19 mouse cellular contexts compared by ENCODE assay signal in the genomic region with DNA sequence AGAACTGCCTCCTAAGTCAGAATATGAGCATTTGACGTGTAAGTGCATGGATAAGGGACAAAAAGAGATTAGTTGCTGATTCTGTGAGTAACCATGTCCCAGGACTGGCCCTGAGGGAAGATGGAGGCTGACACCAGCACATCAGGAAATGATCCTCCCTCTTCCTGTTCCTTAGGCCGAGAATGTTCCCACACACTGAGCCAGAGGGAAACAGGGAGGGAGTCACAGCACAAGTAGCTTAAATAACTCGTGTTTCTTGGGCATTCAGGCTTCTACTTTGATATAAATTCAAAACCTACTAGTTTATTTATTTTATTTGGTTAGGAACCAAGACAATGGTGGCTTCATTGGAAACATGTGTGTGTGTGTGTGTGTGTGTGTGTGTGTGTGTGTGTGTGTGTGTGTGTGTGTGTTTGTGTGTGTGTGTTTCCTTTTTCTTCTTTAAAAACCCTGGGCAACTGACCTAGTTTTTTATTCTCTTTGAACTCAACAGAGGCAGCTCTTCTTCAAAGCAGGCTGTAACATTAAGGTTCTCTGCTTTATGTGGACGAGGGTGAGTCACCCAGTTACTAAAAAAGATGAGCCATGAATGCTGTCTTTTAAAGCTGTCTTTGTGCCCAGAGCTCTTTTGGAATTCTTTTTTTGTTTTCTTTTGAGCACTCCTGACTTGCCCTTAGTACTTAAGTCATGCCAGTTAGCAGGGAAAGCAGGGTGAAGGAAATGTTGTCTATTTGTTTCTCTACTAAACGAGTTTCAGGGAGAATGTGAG.
DNase-seq lines count a peak whose midpoint lies in the region; ATAC-seq lines count a peak whose summit lies in the region.
"Had no signal": no experiment of that assay in that cellular context is flagged by ENCODE, and none has a peak within 500 bp of the region (broad histone marks: within the 10 kb centered on the region; RNA-seq: fewer than 3 reads in every experiment).

No protein-coding gene starts in this region.

- no peaks in the 10 kb centered on the region for H3K36me3 ChIP-seq in midbrain, embryonic 11.5 days (ENCODE audit: control insufficient read depth, insufficient read depth, low read length)
- no peaks in the 10 kb centered on the region for H3K36me3 ChIP-seq in midbrain, embryonic 14.5 days (ENCODE audit: control insufficient read depth, insufficient read depth, low read length)
- H3K36me3 ChIP-seq: heart, embryonic 10.5 days; liver, embryonic 13.5 days had no signal

- peak; percentile 95 for ATAC-seq in frontal cortex, adult (ENCODE audit: low TSS enrichment)
- no peak for ATAC-seq in midbrain, embryonic 11.5 days (ENCODE audit: low FRiP score)
- no peak for ATAC-seq in midbrain, embryonic 14.5 days (ENCODE audit: low FRiP score, low TSS enrichment)
- ATAC-seq: forebrain, embryonic 14.5 days; inflammation-experienced regulatory T-cells, adult 6 months had no signal

- no peak overlapping the region for H3K4me3 ChIP-seq in midbrain, embryonic 11.5 days (ENCODE audit: low read depth, low read length)
- H3K4me3 ChIP-seq in midbrain, embryonic 14.5 days (replicated peaks; ENCODE audit: low read depth, low read length) = no peak overlapping the region
- H3K4me3 ChIP-seq: heart, embryonic 10.5 days; layer of hippocampus, adult 2 months; liver, embryonic 13.5 days; myocyte had no signal

- no peaks in the 10 kb centered on the region for H3K4me1 ChIP-seq in midbrain, embryonic 11.5 days (ENCODE audit: control insufficient read depth, insufficient read depth, low read length)
- H3K4me1 ChIP-seq in midbrain, embryonic 14.5 days (ENCODE audit: control insufficient read depth, insufficient read depth, low read length) = 0 out of 2 replicates have a peak, but pooled peaks cover 4% of the 10 kb centered on the region
- H3K4me1 ChIP-seq: heart, embryonic 10.5 days; liver, embryonic 13.5 days had no signal

- H3K9me3 ChIP-seq in midbrain, embryonic 11.5 days (ENCODE audit: control insufficient read depth, low read length) = no peaks in the 10 kb centered on the region
- no peaks in the 10 kb centered on the region for H3K9me3 ChIP-seq in midbrain, embryonic 14.5 days (ENCODE audit: control insufficient read depth, low read length)
- H3K9me3 ChIP-seq: heart, embryonic 10.5 days; liver, embryonic 13.5 days had no signal

- 49% methylated on average over 5 of the region's 5 CpGs for WGBS in midbrain, embryonic 11.5 days
- 51% methylated on average over 5 of the region's 5 CpGs for WGBS in midbrain, embryonic 14.5 days

- no peak for DNase-seq in frontal cortex, postnatal 10 days (ENCODE audit: low spot score in 2 of 2)
- peak; percentile 68 for DNase-seq in midbrain, embryonic 11.5 days (ENCODE audit: low spot score, missing footprints)
- no peak for DNase-seq in midbrain, embryonic 14.5 days
- DNase-seq in NIH3T3 (ENCODE audit: low read depth) = peak; percentile 32
- DNase-seq in left cerebral cortex, postnatal 10 days (ENCODE audit: extremely low spot score in 1 of 2, low spot score in 2 of 2) = peak; percentile 5 to 30
- no peak for DNase-seq in cerebellum, postnatal 10 days
- no peak for DNase-seq in testis, postnatal 14 days (ENCODE audit: low spot score)
- DNase-seq: adrenal gland, postnatal 10 days; cerebellum, postnatal 36 days; gastrocnemius, postnatal 10 days; liver, embryonic 13.5 days; right cerebral cortex, postnatal 14 days; thymus, adult 2 months had no signal

- H3K27me3 ChIP-seq in midbrain, embryonic 11.5 days (ENCODE audit: control insufficient read depth, insufficient read depth, low read length) = no peaks in the 10 kb centered on the region
- H3K27me3 ChIP-seq in midbrain, embryonic 14.5 days (ENCODE audit: control insufficient read depth, insufficient read depth, low read length) = no peaks in the 10 kb centered on the region
- H3K27me3 ChIP-seq: liver, embryonic 13.5 days had no signal

- no peak overlapping the region for H3K9ac ChIP-seq in midbrain, embryonic 11.5 days (ENCODE audit: low read length)
- no peak overlapping the region for H3K9ac ChIP-seq in midbrain, embryonic 14.5 days (replicated peaks; ENCODE audit: low read length)
- H3K9ac ChIP-seq: liver, embryonic 13.5 days had no signal

- no peak overlapping the region for H3K4me2 ChIP-seq in midbrain, embryonic 11.5 days
- H3K4me2 ChIP-seq in midbrain, embryonic 14.5 days (ENCODE audit: low read length) = no peak overlapping the region
- H3K4me2 ChIP-seq: liver, embryonic 13.5 days had no signal

- no peak overlapping the region for H3K27ac ChIP-seq in midbrain, embryonic 11.5 days (ENCODE audit: low read depth, low read length)
- H3K27ac ChIP-seq in midbrain, embryonic 14.5 days (replicated peaks; ENCODE audit: low read depth, low read length) = no peak overlapping the region
- H3K27ac ChIP-seq: heart, embryonic 10.5 days; layer of hippocampus, adult 2 months; liver, embryonic 13.5 days had no signal

- intact Hi-C loops in left cerebral cortex, postnatal 10 days (cut with DNase I) = no loop called here

Comparison
In these comparisons a context has a peak if more than half of its experiments do, and no peak if none do; other contexts are left out.
1. DNase-seq: peak in midbrain, embryonic 11.5 days (single experiment), NIH3T3 (single experiment) and left cerebral cortex, postnatal 10 days (2 of 2); none in frontal cortex, postnatal 10 days (0 of 2), midbrain, embryonic 14.5 days (single experiment), cerebellum, postnatal 10 days (0 of 2) and testis, postnatal 14 days (single experiment).